Mouse (Mus musculus) heart, postnatal 36 days (tissue): ENCODE results near the gene Dscam. TPM values are rescaled to one million over a fixed set of nuclear protein-coding genes. Genes with fewer than 3 reads are reported as not detected.

Source experiments
- DNase-seq, 2 experiments: peaks; one replicate each; pipeline ENCODE4 v3.0.0; 2021 to 2022
- intact Hi-C: fragments of 180-260 bp; cut with DNase I; formaldehyde crosslinking; loops from one replicate; pipeline ENCODE4 v1.15.1; 2025
- total RNA-seq, 2 experiments: library from RNA; stranded (reverse); gene quantifications; 2 replicates each; pipeline ENCODE4 v1.2.3; 2021

Dscam gene
- total RNA-seq, 2 experiments from 2014 or later: not detected

GRCm38 (mm10) chr16:96801650-96802237 lies 368.8 kb downstream of the Dscam start:
- DNase-seq: no peak
- intact Hi-C loops: no loop called here

- intact Hi-C loops: no loop called here
- peak in 1 of 2 experiments; percentile 10 for DNase-seq
Observed at GRCm38 (mm10) chr16:96795431-96795830, 375.1 kb downstream of the Dscam start.

- intact Hi-C loops: no loop called here
- DNase-seq: no peak
Observed at GRCm38 (mm10) chr16:96791307-96791706, 379.2 kb downstream of the Dscam start.

- intact Hi-C loops: no loop called here
- DNase-seq: no peak
Observed at GRCm38 (mm10) chr16:96788286-96788685, 382.3 kb downstream of the Dscam start.

- intact Hi-C loops: no loop called here
- no peak for DNase-seq
Observed at GRCm38 (mm10) chr16:96779021-96779420, 391.5 kb downstream of the Dscam start.

- no peak for DNase-seq
- intact Hi-C loops: no loop called here
Observed at GRCm38 (mm10) chr16:96774245-96774644, 396.3 kb downstream of the Dscam start.

GRCm38 (mm10) chr16:96767985-96768384 lies 402.6 kb downstream of the Dscam start:
- intact Hi-C loops: no loop called here
- no peak for DNase-seq

- DNase-seq: no peak
- intact Hi-C loops: no loop called here
Observed at GRCm38 (mm10) chr16:96767508-96767907, 403.0 kb downstream of the Dscam start.

DNA sequence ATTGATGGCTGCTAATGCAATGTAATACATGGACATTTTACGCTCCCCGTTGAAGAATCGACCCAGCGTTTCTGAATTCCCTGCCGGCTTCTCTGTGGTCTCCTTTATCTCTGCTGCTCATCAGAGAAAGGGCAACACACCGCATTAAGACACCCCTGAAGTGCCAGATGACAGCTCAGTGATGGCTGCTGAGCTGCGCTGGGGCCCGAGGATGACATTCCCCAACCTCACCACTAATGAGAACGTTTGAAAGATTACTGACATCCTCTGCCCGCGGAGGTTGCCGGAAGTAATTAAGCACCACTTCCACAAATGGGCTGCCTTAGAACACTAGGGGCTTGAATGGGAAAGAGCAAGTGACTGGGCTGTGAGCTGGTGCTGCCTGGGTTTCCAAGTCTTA lies 409.3 kb downstream of the Dscam start:
- no peak for DNase-seq
- intact Hi-C loops: no loop called here

DNA sequence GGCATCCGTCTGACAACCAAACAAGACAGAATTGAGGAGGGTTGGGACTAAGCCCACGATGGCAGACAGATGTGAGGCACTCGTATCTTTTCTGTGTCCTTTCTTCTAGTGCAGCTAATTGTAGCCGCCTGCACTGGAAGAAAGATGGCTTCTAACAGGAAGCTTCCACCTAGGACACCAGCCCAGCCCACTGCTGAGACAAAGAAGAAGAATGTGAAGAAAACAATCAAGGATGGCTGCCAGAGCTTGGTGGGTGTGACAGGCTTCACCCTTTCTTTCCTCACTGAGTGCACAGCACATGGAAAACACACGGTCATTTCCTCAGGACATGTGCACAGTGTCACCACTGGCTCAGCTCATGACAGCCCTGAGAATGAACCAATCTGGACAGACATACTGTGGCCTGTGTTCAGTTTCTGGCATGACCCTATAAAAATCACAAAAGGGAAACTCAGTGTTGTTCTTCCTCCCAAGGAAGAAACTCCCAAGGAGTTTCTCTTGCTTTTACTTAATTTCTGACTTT lies 411.4 kb downstream of the Dscam start:
- intact Hi-C loops: no loop called here
- no peak for DNase-seq

DNA sequence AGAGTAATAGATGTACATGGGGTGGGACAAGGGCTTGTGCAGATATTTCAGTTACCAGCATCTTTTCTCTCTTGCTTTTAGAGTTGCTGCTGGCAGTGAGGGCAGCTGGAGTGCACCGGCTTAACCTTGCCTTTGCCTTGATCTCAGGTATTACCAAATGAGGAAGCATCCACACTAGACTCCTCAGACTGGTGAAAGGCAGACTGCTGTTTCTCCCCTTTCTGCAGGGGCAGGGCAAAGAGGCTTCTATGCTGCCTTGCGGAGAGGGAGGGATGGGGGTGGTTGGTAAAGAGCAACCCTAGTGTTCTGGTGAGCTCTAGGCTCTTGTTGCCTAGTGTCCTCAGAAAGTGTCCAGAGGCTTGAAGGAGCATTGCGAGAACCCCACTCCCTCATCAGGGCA lies 412.2 kb downstream of the Dscam start:
- intact Hi-C loops: no loop called here
- DNase-seq: no peak

DNA sequence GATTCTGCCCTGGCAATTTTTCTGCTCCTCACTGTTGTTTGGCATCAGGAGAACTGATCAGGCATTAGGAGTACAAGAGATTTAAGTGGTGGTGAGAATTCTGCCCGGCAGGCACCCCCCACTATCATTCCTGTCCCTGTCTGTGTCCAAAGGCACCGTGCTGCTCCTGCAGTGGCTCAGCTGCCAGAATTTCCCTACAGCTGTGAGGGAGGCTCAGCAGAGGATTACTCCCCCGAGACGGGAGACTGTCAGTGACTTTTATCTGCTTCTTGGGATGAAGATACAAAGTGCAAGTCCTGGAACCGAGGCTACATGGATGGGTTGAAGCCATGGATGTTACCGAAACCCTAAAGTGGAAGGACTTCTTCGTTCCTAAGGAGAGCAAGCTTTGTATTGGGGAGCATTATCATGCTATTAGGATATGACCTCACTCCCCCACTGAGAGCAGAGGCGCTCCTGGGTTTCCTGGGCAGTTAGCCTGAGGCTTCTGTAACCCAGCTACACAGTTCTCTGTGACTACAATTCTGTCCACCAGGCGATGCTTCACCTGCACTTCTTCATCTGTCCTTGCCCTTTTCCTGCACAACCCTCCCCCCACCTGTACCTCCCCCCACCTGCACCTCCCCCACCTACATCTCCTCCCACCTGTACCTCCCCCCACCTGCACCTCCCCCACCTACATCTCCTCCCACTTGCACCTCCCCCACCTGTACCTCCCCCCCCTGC lies 412.8 kb downstream of the Dscam start:
- intact Hi-C loops: no loop called here
- DNase-seq: no peak

DNA sequence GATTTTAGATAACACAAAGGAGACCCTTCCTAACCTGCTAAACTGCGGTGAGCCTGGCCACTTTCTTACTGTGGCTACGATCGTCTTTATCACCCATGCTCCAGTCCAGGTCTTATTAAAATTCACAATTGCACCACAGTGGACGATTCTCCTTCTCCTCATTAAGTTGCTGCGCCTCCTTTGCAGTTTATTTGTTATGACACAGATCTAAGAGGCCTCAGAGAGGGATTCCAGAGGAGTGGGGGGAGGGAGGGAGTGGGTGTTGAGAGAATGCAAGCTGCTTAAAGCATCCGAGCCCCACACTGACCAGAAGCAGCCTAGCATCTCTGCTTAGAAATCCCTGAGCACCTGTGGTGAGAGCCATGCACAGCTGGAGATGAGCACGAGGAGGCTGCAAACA lies 413.6 kb downstream of the Dscam start:
- DNase-seq: no peak
- intact Hi-C loops: no loop called here

DNA sequence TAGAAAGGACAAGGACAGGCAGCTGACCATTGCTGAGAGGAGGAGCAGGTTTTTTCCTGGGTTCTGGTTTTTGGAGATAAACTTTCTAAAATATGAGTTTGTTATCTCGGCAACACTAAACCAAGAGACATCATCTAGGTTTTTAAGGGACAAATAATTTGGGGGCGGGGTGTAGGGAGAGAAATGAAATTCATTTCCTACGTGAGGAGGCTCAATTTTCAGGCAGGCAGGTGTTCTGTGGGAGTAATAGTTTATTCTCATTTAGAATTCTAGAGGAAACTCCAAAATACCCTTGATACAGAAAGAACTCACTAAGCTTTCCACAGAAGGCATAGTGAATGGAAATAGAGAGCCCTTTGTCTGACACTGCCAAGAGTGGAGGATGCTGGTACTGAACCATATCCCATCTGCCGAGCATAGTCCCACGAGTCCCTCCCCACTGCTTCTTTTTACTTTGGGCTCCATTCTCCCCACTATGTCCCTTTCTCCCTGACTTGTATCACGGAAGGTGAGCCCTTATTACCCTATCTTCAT lies 415.5 kb downstream of the Dscam start:
- intact Hi-C loops: no loop called here
- no peak for DNase-seq

GRCm38 (mm10) chr16:96754381-96754780 lies 416.2 kb downstream of the Dscam start:
- intact Hi-C loops: no loop called here
- no peak for DNase-seq

DNA sequence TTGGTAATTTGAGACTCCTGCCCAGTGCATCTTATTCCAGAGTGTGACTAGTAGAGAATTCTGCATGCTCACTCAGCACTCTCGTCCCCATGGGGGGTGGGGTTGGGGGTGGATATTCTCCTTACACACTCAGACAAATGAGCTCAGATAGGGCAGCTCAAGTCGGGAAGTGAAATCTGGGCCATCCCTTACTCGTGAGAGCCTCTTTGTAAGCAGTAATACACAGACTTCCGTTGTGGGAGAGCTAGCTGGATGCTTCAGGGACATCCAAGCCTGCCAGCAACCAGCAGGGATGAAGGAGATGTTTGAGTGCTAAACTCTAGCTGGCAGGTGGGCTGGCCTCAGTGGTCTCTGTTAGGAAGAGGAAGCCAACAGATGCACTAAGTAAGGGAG lies 416.8 kb downstream of the Dscam start:
- intact Hi-C loops: no loop called here
- DNase-seq: no peak

- intact Hi-C loops: no loop called here
- no peak for DNase-seq
Observed at GRCm38 (mm10) chr16:96753164-96753780, 417.3 kb downstream of the Dscam start.

- intact Hi-C loops: no loop called here
- DNase-seq: no peak
Observed at GRCm38 (mm10) chr16:96742475-96743255, 427.9 kb downstream of the Dscam start.

GRCm38 (mm10) chr16:96741336-96741735 lies 429.2 kb downstream of the Dscam start:
- no peak for DNase-seq

GRCm38 (mm10) chr16:96740073-96741055 lies 430.2 kb downstream of the Dscam start:
- intact Hi-C loops: no loop called here
- DNase-seq: no peak

More at GRCm38 (mm10) chr16:96741336-96741735, 429.2 kb downstream of the Dscam start:
- intact Hi-C loops: no loop called here
